Mouse (Mus musculus) megakaryocyte progenitor cell, adult 5-6 weeks (primary cell): Measurements from ENCODE around the gene Grb2. TPM values are rescaled to one million over a fixed set of nuclear protein-coding genes. Genes with fewer than 3 reads are reported as not detected.

Source experiments
- ATAC-seq: replicated peaks from 2 replicates; pipeline ENCODE4 v1.8.0; 2016; ENCODE audit warnings: mild to moderate bottlenecking, moderate TSS enrichment, inconsistent platforms; ENCODE audit not compliant: poor library complexity
- total RNA-seq, 2 experiments: library from RNA; stranded (forward) in 1 of 2; stranded (reverse) in 1 of 2; fragments of 157-497, 149-512 nt in 1 of 2; fragments of 200-1000 nt in 1 of 2; gene quantifications; 2 replicates each; pipeline versions ENCODE4 v1.2.3 to v1.2.4; 2015 to 2017

The Grb2 gene
- total RNA-seq, 2 experiments from 2014 or later = 51.7 to 85.5 TPM

DNA sequence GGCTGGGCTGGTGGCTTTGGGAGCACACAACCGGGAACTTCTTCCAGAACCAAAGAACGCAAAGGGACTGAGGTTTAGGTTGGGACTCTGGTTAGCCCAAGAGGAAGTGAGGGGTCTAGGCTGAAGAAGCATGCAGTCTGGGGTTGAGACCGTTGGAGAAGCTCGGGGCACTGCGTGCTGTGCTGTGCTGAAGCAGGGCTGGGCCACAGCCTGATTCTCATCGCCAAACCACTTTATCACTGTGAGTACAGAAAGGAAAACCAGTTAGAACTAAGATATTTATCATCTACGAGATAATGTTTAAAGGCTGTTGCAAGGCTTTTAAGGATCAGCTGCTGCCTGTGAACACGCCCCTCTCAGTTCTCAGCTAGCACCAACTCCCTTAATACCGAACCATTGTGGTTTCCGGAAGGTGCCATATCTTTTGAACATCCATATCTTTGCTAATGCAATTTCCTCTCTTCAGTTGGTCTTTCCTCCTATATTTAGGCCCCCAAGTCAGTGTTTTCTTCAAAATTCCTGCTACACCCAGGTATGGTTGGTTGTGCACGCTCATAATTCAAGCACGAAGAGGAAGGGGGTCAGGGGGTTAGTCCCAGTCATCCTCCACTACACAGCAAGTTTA is 4.4 kb upstream of the Grb2 start:
- ATAC-seq = peak; percentile 35

GRCm38 (mm10) chr11:115712268-115712667 is 3.9 kb upstream of the Grb2 start:
- ATAC-seq = 0 out of 2 replicates have a peak, but pooled peaks have one; percentile 10

DNA sequence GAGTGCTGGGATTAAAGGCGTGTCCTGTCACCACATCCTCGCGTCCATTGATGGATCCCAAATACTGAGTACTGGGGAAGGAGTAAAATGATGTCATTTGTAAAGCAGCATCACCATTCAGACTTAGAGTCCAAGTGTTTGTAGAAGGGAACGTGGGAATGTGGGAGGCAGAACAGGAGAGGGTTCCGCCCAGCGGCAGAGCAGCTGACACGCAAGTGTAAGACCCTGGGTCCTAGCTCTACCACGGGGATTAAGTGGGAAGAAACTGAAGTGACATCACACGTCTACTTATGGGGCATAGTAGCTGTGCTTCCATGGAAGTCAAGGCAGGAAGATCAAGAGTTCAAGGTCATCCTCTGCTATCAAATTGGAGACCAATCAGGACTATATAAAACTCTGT is 2.7 kb upstream of the Grb2 start:
- ATAC-seq = no peak

DNA sequence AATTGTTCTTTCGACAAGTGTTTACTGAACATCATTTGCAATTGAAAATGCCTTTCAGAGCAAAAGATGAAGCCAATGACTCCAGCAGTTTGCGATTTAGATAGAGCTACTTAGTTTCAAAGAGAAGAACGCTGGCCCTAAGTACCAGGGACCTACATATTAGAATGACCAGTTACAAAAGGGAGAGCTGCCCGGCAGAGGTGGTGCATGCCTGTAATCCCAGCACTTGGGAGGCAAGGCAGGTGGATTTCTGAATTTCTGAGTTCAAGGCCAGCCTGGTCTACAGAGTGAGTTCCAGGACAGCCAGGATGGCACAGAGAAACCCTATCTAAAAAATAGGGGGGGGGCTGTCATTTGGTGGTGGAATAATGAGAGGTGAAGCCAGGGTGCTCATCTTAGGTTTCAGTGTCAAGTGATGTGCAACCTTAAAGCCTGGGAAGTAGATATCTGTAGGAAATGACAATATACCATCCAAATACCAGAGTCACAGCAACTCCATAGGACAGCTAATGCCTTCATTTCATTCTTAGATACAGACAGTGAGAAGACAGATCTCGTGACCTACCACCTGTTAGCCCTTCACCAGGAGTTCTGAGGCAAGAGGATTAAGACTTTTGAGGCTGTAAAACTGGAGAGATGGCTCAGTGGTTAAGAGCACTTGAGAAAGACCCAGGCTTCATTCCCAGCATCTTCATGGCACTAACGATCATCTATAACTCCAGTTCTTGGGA is 1.6 kb upstream of the Grb2 start:
- no peak for ATAC-seq

DNA sequence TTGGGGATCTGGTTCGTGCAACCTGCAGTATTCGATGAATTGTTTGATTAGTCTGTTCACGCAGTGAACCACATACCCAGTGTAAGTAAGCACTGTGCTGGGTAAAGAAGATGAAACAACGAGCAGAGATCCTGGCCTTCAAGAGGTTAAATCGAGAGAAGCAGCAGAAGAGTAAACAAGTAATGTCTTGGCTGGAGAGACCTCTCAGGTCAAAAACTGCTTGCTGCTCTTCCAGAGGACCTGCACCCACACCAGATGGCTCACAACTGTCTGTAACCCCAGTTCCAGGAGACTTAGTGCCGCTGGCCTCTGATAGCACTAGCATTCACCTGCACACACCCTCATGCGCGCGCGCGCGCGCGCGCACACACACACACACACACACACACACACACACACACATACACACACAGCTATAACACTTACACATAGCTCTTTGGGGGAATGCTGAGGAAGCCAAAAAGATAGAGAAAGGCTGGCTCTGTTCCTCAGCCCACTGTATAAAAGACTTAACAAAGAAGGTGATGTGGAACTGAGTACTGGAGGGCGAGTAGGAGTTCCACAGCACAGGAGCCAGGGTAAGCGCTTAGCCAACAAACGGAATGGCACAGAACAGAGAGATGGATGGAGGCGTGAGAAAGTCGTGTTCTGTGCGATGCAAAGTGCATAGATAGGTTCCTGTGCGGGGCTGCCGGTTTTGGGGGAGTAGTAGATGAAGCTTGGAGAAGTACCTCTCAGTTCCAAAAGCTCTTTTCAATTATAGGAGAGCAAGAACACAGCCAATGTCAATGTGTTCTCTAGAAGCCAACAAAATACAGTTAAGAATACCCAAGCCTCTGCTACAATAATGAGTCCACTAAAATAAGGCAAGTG is 795 bp upstream of the Grb2 start:
- peak; percentile 15 for ATAC-seq

- no peak for ATAC-seq
These were observed 836 bp downstream of the Grb2 start for GRCm38 (mm10) chr11:115707313-115708208.

DNA sequence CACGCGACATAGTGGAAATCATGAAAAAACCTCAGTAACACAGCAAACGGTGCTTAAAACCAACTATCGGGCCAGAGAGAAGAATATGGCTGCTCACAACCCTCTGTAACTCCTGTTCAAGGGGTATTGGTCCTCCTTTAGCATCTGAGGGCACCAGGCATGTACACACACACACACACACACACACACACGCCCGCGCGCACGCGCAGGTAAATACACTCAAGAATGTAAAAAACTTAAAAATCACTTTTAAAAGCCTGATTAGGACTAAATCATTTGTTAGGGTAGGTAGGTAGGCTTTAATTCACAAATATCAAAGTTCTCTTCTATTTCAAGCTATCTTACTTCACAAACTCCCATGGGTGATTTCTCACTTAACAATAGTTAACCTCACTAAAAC is 1.8 kb downstream of the Grb2 start:
- no peak for ATAC-seq

DNA sequence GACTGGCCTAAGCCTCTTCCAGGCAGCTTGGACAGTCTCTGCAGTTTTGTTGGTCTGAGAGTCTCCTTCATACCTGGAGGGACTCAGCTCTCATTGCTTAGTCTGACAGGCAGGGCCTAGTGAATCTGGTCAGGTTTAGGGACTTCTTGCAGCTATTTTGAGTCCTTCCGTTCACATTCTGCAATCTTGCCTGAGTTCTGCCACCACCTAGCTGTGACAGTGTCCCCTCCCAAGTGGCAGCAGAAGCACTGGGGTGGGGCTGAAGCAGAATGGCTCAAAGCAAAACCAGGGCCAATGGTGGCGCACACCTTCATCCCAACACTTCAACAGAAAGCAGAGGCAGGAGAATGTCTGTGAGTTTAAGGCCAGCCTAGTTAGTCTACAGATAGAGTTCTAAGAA is 2.8 kb downstream of the Grb2 start:
- ATAC-seq = no peak

- peak; percentile 38 for ATAC-seq
These were observed 3.7 kb downstream of the Grb2 start for GRCm38 (mm10) chr11:115704648-115705047.

- ATAC-seq = no peak
These were observed 4.9 kb downstream of the Grb2 start for GRCm38 (mm10) chr11:115703466-115703865.

DNA sequence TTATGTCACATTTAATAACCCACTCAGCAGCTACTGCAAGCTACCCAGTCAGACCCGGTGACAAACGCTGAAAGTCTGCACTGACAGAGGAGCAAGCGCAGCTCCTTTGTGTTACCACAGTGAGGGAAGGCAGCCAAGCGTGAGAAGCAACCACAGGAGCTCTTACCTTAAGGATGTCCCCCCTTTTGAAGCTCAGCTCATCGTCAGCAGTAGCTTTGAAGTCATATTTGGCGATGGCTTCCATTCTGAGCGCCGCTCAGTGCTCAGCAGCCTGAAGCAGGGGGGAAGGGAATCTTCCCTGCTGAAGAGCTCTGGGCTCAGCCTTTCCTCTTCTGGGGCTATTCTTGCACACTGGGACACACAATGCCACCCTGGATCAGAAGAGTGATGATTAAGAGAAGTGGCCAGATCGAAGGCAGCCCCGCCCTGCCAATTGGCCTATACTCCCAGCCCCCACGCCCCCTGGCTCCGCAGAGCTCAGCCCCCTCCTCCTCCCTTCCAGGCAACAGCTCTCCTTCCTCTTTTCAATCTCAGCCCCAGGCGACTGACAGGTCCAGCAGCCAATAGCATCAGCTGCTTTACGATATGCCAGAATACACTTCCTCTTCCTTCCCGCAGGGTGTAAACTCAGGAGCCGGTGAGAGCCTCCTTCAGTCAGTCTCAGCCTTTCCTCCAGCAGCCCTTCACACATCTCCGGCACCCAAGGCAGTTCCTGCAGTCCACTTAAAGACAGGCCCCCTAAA is 9.2 kb downstream of the Grb2 start:
- ATAC-seq = peak; percentile 99

DNA sequence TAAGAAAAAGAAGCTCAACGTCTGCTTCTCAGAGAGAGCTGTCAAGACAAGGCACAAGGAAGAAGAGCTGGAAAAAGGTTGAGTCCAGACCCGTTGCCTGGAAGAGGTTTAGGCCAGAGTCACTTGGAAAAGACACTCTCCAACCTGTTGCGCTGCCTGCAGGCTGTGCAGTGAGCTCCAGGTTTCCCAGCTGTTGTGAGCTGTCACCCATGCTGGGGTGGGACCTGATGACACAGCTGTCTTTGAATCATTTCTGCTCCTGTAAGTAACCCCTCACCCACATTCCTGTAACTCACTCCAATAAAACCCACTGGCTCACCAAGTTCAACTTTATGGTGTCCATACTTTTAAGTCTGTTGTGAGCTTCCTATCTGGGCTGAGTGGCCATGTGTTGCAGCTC is 10.7 kb downstream of the Grb2 start:
- ATAC-seq = no peak

DNA sequence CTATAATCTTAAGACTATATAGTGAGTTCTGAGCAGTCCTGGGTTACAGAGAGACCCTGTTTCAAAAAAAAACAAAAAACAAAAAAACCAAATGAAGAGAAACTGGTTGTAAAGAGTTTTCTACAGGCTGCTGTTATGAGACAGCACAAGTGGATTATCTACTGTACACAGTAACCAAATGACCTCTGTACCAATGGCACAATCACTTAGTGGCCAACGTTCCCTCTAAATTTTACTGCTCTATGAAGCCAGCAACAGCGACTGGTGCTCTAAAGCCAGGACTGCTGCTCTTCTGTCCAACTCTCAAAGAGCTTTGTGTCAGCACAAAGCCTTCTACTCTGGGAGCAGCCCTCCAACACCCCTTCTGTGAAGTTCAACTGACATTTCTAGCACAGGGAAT is 11.3 kb downstream of the Grb2 start:
- no peak for ATAC-seq

- no peak for ATAC-seq
These were observed 11.9 kb downstream of the Grb2 start for GRCm38 (mm10) chr11:115696471-115696870.

- peak; percentile 55 for ATAC-seq
These were observed 14.3 kb downstream of the Grb2 start for GRCm38 (mm10) chr11:115693979-115694578.

DNA sequence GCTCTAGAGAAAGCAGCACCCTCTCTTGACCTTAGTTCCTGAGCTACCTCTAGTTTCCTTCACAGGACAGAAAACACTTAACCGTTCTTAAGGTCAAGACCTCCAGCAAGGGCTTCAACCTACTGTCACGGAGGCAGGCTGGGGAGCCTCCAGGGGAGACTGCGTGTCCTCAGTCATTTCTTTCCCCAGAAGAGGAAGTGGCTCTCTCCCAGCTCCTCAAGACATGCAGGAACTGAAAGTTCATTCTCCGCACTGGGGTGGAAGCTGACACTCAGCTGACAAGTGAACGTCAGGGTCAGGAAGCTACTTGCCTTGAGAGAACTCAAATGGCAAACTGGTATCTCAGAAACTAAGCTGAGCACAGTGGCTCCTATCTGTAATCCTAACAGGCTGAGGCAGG is 15.6 kb downstream of the Grb2 start:
- peak; percentile 84 for ATAC-seq

DNA sequence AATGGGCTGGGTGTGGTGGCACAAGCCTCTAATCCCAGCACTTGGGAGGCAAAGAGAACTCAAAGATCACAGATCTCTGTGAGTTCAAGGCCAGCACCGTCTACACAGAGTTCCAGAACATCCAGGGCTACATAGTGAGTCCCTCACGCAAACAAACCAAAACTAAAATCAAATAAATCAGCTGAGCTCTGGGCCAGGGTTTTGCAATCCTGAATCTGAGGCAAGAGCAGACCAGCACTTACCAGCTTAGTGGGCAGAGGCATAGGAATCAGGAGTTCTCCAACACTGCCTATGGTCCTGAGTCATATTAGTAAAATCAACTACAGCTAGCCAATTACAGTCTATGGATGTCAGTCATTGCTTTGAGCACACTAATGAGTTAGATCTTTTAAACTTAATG is 16.4 kb downstream of the Grb2 start:
- 0 out of 2 replicates have a peak, but pooled peaks have one; percentile 35 for ATAC-seq

DNA sequence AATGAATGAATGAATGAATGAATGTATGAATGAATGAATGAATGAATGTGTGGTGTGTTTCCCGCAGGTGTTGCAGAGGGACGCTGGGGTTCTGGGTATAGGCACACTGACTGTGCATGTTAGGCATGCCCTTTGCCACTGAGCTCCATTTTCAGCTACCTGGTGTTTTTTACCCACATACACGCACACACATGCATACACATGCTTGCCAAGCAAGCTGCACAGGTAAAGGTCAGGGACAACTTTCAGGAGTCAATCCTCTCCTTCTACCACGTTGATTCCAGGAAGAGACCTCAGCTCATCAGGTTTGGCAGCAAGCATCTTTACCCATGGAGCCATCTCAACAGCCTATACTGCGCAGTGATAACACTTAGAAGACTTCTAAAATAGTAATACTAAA is 16.9 kb downstream of the Grb2 start:
- ATAC-seq = no peak

DNA sequence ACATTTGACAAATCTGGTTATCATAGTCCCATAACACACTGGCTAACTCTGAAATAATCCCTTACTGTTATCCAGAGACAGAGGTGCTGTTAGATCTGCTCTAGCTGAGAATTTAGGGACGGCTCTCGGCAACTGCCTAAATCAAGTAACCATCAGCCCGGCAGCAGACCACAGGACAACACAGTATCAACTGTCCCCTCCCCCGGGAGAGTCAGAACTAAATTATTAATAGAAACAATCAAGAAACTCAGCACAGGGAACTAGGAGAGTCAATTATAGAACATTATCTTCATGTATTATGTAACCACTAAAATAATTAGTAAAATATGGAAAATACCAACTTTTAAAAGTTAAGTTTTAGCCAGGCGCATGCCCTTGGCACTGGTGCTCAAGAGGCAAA is 17.4 kb downstream of the Grb2 start:
- ATAC-seq = no peak

DNA sequence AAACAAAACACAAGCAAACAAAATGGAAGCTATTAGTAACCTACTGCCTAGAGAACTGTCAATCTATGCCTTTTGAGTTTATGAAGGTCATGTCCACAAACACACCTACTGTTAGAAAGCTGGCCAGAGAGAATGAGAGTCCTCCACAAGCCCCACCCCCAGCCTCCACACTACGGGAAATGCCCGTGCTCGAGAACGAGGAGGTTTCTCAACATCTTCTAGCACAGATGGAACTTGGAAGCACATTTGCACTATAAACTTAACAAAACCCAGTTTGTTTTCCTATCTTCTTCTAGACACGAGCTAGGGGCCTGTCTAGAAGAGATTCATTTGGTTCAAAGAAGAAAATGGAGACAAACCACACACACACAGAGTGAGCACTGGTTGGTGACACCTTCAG is 18.0 kb downstream of the Grb2 start:
- no peak for ATAC-seq
